Mouse (Mus musculus) lung, embryonic 14.5 days (tissue): ENCODE measurements around the gene Retreg1. TPM values are rescaled to one million over a fixed set of nuclear protein-coding genes. Genes with fewer than 3 reads are reported as not detected.
A peak's percentile ranks its signal among the peaks of the same experiment; 100 is the strongest.

Experiments
- ATAC-seq: fragments of 200-750 bp; cut with Nextera tagmentation; 2 replicates; pipeline ENCODE4 v1.8.0; 2017; ENCODE audit warnings: mild to moderate bottlenecking, moderate TSS enrichment, moderate library complexity; ENCODE audit not compliant: insufficient read depth
- DNase-seq: peaks from one replicate; pipeline ENCODE4 v3.0.0-alpha.2; 2015
- H3K27ac ChIP-seq: fragments of 300-500 bp; sonication (generic); 2 replicates; pipeline ENCODE4 v1.5.1; 2014; ENCODE audit warnings: low read depth, mild to moderate bottlenecking, moderate library complexity
- H3K27me3 ChIP-seq: fragments of 300-500 bp; sonication (generic); 2 replicates; pipeline ENCODE4 v1.6.1; 2014; ENCODE audit warnings: low read length, control low read depth; ENCODE audit not compliant: insufficient read depth
- H3K36me3 ChIP-seq: fragments of 300-500 bp; sonication (generic); 2 replicates; pipeline ENCODE4 v1.6.1; 2014; ENCODE audit warnings: control low read depth; ENCODE audit not compliant: insufficient read depth
- H3K4me1 ChIP-seq: fragments of 300-500 bp; sonication (generic); 2 replicates; pipeline ENCODE4 v1.6.1; 2014; ENCODE audit warnings: antibody characterized with exemption, control low read depth; ENCODE audit not compliant: insufficient read depth
- H3K4me2 ChIP-seq: fragments of 300-500 bp; sonication (generic); 2 replicates; pipeline ENCODE4 v1.6.1; 2014; ENCODE audit warnings: mild to moderate bottlenecking
- H3K4me3 ChIP-seq: fragments of 300-500 bp; sonication (generic); 2 replicates; pipeline ENCODE4 v1.5.1; 2014; ENCODE audit warnings: low read depth, low read length
- H3K9ac ChIP-seq: fragments of 300-500 bp; sonication (generic); 2 replicates; pipeline ENCODE4 v1.6.1; 2014
- H3K9me3 ChIP-seq: fragments of 300-500 bp; sonication (generic); 2 replicates; pipeline ENCODE4 v1.6.1; 2016; ENCODE audit warnings: low read depth, low read length, control low read depth
- CTCF ChIP-seq: IDR thresholded peaks from 2 replicates; pipeline ENCODE4 v1.5.1; 2016; ENCODE audit warnings: antibody characterized with exemption, low read depth
- WGBS: fragments of 180-500 bp; shearing (Covaris S2); extraction: QIAGEN DNeasy Blood & Tissue Kit; methylation state at CpG from one replicate; pipeline ENCODE4 v1.1.7; 2014; 5-methylcytosine and 5-hydroxymethylcytosine counted together
- polyA plus RNA-seq: library from polyadenylated mRNA; unstranded; fragments of >200 nt; fragmentation: Nextera tagmentation; extraction: Ambion mirVana; gene quantifications from 2 replicates; pipeline ENCODE4 v1.2.1, GENCODE M21; 2014

Gene Retreg1
- polyA plus RNA-seq, 1 experiment from 2014 or later: 5.0 TPM

DNA sequence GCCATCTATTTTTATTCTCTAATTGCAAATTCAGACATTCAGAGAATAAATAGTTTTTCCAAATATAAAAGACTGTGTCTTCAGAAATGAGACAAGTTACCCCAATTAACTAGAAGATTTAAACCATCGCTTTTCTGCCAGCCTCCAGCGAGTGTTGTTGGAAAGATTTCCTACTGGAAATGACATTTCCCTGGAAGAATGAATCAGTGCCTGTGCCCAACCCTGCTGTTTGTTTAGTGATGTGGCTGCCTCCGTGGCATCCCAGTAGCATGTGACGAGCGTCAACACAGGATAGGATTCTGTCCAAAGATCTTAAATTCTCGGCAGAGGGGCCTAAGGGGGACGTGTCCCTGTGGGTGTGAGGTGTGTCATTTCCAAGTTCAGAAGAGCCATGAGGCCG, 40.8 kb upstream of the Retreg1 start:
- peaks cover 99% of the 10 kb centered on the region for H3K36me3 ChIP-seq
- H3K4me2 ChIP-seq: no peak overlapping the region
- H3K9me3 ChIP-seq: no peaks in the 10 kb centered on the region
- TF ChIP-seq CTCF: no peak
- 83% methylated on average over 8 of the region's 8 CpGs for WGBS
- no peak overlapping the region for H3K4me3 ChIP-seq
- H3K27me3 ChIP-seq: no peaks in the 10 kb centered on the region
- DNase-seq (no peak), ATAC-seq (no peak)
- no peak overlapping the region for H3K27ac ChIP-seq
- H3K4me1 ChIP-seq: no peaks in the 10 kb centered on the region
- H3K9ac ChIP-seq: no peak overlapping the region

DNA sequence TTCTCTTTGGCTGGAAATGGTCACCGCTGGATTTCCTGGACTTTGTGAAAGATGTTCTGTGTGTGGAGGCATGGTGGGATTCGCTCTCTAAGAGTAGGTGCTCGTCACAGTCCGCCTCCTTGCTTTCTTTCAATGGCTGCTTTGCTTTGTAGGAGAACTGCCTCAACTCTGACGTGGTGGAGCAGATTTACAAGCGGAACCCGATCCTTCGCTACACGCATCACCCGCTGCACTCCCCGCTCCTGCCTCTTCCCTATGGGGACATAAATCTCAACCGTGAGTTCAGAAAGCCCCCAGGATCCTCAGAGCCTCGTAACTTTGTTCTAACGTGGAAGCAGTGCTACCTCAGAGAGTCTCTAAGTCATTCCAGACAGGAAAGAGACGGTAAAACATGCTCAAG, 39.9 kb upstream of the Retreg1 start:
- 87% methylated on average over 15 of the region's 15 CpGs for WGBS
- no peak for DNase-seq
- Histone ChIP-seq H3K9ac (no peak overlapping the region), H3K27me3 (no peaks in the 10 kb centered on the region), H3K4me2 (no peak overlapping the region), H3K36me3 (peaks cover 99% of the 10 kb centered on the region), H3K4me3 (no peak overlapping the region), H3K4me1 (no peaks in the 10 kb centered on the region), H3K27ac (no peak overlapping the region), H3K9me3 (no peaks in the 10 kb centered on the region)
- ATAC-seq: no peak
- TF ChIP-seq CTCF: no peak

DNA sequence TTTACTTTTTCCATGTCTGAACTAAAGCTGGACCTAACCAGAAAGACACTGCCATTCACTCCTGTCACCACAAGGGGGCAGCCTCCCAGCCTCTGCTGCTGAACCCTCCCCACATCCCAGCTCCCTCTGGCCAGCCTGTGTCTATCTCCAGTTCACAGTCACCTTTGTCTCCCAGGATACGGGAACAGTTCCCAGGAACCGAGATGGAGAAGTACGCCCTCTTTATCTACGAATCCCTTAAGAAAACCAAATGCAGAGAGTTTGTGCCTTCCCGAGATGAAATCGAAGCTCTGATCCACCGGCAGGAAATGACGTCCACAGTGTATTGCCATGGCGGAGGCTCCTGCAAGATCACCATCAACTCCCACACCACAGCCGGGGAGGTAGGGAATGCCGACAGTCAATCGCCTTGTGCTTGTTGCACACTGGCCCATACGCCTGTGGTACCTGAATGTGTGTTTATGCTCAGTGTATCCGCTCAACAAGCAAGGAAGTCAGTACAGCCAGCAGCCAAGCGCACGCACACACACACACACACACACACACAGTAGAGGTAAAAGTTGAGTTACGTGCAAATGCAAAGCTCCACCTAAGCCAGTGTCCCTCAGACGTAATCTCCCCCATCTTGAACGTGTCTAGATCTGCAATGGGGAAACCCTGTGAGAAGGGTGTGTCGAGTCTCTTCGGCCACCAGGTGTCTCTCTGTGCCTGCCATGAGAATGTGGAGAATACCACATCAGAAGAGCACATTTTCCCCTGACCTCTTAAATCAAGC, 37.5 kb upstream of the Retreg1 start:
- no peak overlapping the region for H3K4me2 ChIP-seq
- no peaks in the 10 kb centered on the region for H3K27me3 ChIP-seq
- no peak overlapping the region for H3K27ac ChIP-seq
- ATAC-seq: peak; percentile 27; the same call in 1 of the 2 replicates
- TF ChIP-seq CTCF: peak; percentile 91
- peak; percentile 80 for DNase-seq
- H3K36me3 ChIP-seq: peaks cover 100% of the 10 kb centered on the region
- H3K9me3 ChIP-seq: no peaks in the 10 kb centered on the region
- no peaks in the 10 kb centered on the region for H3K4me1 ChIP-seq
- 81% methylated on average over 21 of the region's 21 CpGs for WGBS
- no peak overlapping the region for H3K9ac ChIP-seq
- H3K4me3 ChIP-seq: no peak overlapping the region

DNA sequence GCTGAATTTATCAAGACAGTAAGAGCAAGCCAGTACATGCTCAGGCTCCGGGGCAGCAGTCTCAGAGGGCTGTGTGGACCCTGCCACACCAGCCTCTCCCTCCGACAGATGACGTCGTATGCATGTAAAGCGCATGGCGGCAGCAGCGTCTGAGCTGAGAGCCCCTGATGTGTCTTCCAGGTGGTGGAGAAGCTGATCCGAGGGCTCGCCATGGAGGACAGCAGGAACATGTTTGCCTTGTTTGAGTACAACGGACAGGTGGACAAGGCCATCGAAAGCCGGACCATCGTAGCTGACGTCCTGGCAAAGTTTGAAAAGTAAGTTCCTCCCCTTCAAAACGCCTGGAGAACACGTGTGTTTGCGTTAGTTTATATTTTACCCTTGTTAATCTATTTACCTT, 36.6 kb upstream of the Retreg1 start:
- Histone ChIP-seq H3K4me1 (no peaks in the 10 kb centered on the region), H3K36me3 (peaks cover 100% of the 10 kb centered on the region), H3K4me2 (no peak overlapping the region), H3K9ac (no peak overlapping the region), H3K4me3 (no peak overlapping the region), H3K27me3 (no peaks in the 10 kb centered on the region), H3K27ac (no peak overlapping the region), H3K9me3 (no peaks in the 10 kb centered on the region)
- ATAC-seq: no peak
- 82% methylated on average over 17 of the region's 17 CpGs for WGBS
- TF ChIP-seq CTCF: no peak
- DNase-seq: no peak

DNA sequence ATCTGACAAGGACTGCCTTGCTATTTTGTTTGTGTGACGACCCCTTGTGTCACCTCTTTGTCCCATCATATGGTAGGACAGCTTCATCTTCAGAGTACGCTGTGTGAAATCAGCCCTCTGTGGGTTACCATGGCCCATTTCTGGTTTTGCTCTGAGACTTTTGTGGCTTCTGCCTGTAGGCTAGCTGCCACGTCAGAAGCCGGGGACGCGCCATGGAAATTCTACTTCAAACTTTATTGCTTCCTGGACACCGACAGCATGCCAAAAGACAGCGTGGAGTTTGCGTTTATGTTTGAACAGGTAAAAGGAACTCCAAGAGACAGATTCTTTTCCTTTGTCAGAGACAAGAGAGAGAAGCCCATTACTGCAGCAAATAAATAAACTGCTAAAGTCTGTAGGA, 36.1 kb upstream of the Retreg1 start:
- H3K4me1 ChIP-seq: no peaks in the 10 kb centered on the region
- H3K4me2 ChIP-seq: no peak overlapping the region
- no peak for TF ChIP-seq CTCF
- DNase-seq (no peak), ATAC-seq (no peak)
- no peaks in the 10 kb centered on the region for H3K9me3 ChIP-seq
- no peak overlapping the region for H3K27ac ChIP-seq
- no peaks in the 10 kb centered on the region for H3K27me3 ChIP-seq
- H3K9ac ChIP-seq: no peak overlapping the region
- H3K4me3 ChIP-seq: no peak overlapping the region
- peaks cover 98% of the 10 kb centered on the region for H3K36me3 ChIP-seq
- WGBS: 91% methylated on average over 9 of the region's 9 CpGs

DNA sequence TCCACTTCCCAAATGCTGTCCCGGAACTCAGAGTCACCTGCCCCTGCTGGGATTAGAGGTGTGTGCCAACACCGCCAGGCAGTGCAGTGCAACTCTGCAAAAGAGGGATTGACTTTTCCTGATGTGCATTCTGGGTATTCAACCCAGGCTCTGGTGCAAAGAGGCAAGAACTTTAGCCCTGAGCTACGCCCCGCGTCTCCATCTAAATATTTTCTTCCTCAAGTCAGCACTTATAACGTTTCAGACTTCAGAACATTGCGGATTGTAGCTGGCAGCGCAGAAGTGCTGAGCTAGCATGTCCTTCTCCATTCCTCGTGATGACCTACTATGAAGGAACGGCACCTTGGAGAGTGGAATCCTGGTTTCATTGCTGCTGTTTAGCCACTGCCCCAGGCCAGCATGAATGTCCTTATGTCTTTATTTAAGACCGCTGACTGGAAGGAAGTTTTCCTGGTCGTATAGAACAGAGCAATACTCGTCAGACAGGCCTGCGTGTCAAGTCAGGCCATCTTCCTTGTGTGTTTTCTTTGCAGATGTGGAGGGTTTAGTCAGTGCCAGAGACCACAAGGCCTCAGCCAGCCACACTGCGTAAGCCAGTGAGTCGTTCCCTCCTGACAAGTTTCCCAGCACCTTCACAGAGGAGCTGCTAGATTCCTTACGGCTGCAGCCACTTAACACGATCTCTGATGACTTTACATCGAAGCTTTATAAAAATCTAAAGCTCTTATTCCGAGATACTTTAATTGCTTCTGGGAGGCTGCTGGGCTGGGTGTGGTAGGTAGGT, 34.1 kb upstream of the Retreg1 start:
- peaks cover 98% of the 10 kb centered on the region for H3K36me3 ChIP-seq
- no peak overlapping the region; the same call in 1 of the 2 replicates for H3K27ac ChIP-seq
- no peaks in the 10 kb centered on the region for H3K27me3 ChIP-seq
- no peak overlapping the region for H3K4me3 ChIP-seq
- H3K9me3 ChIP-seq: no peaks in the 10 kb centered on the region
- no peaks in the 10 kb centered on the region for H3K4me1 ChIP-seq
- no peak overlapping the region for H3K4me2 ChIP-seq
- H3K9ac ChIP-seq: no peak overlapping the region
- ATAC-seq: no peak
- no peak for TF ChIP-seq CTCF
- DNase-seq: no peak
- WGBS: 84% methylated on average over 20 of the region's 20 CpGs

DNA sequence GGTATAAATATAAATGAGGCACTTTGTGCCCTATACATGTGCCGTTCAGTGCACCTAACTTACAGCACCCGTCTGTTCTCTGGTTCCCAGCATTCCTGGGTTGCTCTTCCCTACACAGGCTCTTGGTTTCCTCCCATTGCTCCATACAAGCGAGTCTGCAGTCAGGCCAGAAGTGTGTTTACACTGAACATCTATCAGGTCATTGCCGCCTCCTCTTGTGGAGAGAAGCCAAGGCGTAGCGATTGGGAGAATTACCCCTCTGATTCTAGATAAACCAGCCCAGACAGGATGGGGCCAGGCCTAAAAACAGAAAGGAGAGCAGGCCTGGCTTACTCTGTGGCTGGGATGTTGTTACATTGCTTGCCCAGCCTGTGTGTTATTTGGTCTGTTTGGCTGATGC, 33.3 kb upstream of the Retreg1 start:
- Histone ChIP-seq H3K9me3 (no peaks in the 10 kb centered on the region), H3K4me1 (no peaks in the 10 kb centered on the region), H3K36me3 (peaks cover 93% of the 10 kb centered on the region), H3K9ac (no peak overlapping the region), H3K4me2 (no peak overlapping the region), H3K27me3 (no peaks in the 10 kb centered on the region), H3K27ac (no peak overlapping the region), H3K4me3 (no peak overlapping the region)
- no peak for TF ChIP-seq CTCF
- ATAC-seq (peak; percentile 85), DNase-seq (peak; percentile 90)
- 46% methylated on average over 6 of the region's 6 CpGs for WGBS
